Mouse (Mus musculus): ENCODE results near the gene Hoxa2.

DNA sequence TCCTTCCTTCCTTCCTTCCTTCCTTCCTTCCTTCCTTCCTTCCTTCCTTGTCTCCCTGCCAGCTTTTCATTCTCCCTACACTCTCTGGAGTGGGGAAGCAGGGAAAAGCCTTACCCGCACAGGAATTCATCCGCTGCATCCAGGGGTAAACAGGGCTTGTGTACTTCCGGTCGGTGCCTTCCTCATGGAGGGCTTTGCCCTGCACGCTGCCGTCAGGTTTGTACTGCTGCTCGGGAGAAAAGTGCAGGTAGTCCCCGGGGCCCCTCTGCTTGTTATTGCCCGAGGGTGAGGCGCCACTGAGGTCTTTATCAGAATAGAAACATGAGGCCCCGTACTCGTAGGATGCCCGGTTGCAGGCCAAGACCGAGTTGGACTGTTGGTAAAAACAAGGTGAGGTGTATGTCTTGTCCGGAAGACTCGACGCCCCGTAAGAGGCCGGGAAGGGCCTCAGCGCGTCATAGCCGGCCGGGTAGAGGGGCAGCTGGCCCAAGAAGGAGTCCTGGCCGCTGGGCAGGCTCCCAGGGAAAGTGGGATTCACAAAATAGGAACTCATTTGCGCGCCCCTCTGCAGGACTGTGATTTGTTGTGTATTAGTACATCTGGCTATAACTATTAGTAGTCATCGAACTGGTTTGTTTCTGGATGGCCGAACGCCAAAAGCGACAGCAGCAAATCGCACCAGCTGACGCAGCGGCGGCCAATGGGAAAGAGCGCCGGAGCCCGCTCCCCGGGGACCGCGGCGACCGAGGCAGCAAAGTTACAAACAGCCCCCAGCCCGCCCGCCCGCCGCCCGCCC is 43.6 kb upstream of the Hoxa2 start, which contains the start of gene Hoxa6:
- TF ChIP-seq CTCF (IDR thresholded peaks at IDR 0.05; ENCODE audit: low read depth, low read length) (no peak), POLR2AphosphoS5 (IDR thresholded peaks at IDR 0.05; ENCODE audit: insufficient replicate concordance, low read depth, low read length) (no peak), TAL1 (conservative IDR thresholded peaks at IDR 0.05; ENCODE audit: low read depth, low read length) (no peak)

Data from G1E (cell line).